Mouse (Mus musculus) ES-E14 (cell line): ENCODE results near the gene Slc4a7. TPM values are rescaled to one million over a fixed set of nuclear protein-coding genes. Genes with fewer than 3 reads are reported as not detected.

Experiments used
- DNase-seq: peaks from one replicate; pipeline ENCODE4 v3.0.0-alpha.2; 2013; ENCODE audit warnings: low read depth, low spot score
- H3K27ac ChIP-seq: 2 replicates; pipeline ENCODE4 v1.5.1; 2012; ENCODE audit warnings: low read depth, mild to moderate bottlenecking, low read length, moderate library complexity, mixed read lengths; ENCODE audit not compliant: poor library complexity, insufficient read depth, severe bottlenecking
- H3K36me3 ChIP-seq: 2 replicates; pipeline ENCODE4 v1.6.1; 2012; ENCODE audit warnings: mild to moderate bottlenecking, low read length, moderate library complexity, mixed read lengths; ENCODE audit not compliant: control insufficient read depth, poor library complexity, insufficient read depth, severe bottlenecking
- H3K4me1 ChIP-seq, 2 experiments: fragments of 150-350 bp in 1 of 2; sonication (generic) in 1 of 2; 2 replicates each; pipeline ENCODE4 v1.6.1; 2012; ENCODE audit warnings: low read length in 2 of 2, mild to moderate bottlenecking in 1 of 2, mixed read lengths in 1 of 2; ENCODE audit not compliant: control insufficient read depth in 2 of 2, insufficient read depth in 2 of 2, poor library complexity in 1 of 2
- H3K4me3 ChIP-seq, 2 experiments: fragments of 150-350 bp in 1 of 2; sonication (generic) in 1 of 2; 2 replicates each; pipeline ENCODE4 v1.5.1; 2012; ENCODE audit warnings: low read length in 2 of 2, low read depth in 1 of 2, mild to moderate bottlenecking in 1 of 2, mixed read lengths in 1 of 2; ENCODE audit not compliant: insufficient read depth in 1 of 2, poor library complexity in 1 of 2, severe bottlenecking in 1 of 2
- H3K9ac ChIP-seq: 2 replicates; pipeline ENCODE4 v1.6.1; 2012; ENCODE audit warnings: low read depth, mild to moderate bottlenecking, low read length, mixed read lengths; ENCODE audit not compliant: poor library complexity, insufficient read depth, severe bottlenecking
- H3K9me3 ChIP-seq: fragments of 150-350 bp; sonication (generic); 2 replicates; pipeline ENCODE4 v1.6.1; 2012; ENCODE audit warnings: low read depth, mild to moderate bottlenecking, low read length; ENCODE audit not compliant: control insufficient read depth, insufficient read depth
- CHD2 ChIP-seq: IDR thresholded peaks from 2 replicates; pipeline ENCODE4 v1.6.1; 2014; ENCODE audit warnings: mild to moderate bottlenecking, low read depth, low read length, inconsistent platforms
- HCFC1 ChIP-seq: IDR thresholded peaks from 2 replicates; pipeline ENCODE4 v1.6.1; 2012; ENCODE audit warnings: low read length, inconsistent platforms, borderline replicate concordance; ENCODE audit not compliant: insufficient read depth
- MAFK ChIP-seq: IDR thresholded peaks from 2 replicates; pipeline ENCODE4 v1.6.1; 2014; ENCODE audit warnings: mild to moderate bottlenecking, low read depth, low read length, inconsistent platforms; ENCODE audit not compliant: insufficient read depth
- ZC3H11A ChIP-seq: IDR thresholded peaks from 2 replicates; pipeline ENCODE4 v1.6.1; 2012; ENCODE audit warnings: low read depth, mild to moderate bottlenecking, inconsistent platforms, low read length, borderline replicate concordance
- ZNF384 ChIP-seq: IDR thresholded peaks from 2 replicates; pipeline ENCODE4 v1.6.1; 2012; ENCODE audit warnings: low read depth, low read length, inconsistent platforms
- in situ Hi-C, 2 experiments: fragments of 600-800 bp; cut with MboI; formaldehyde crosslinking; loops; one replicate each; pipeline ENCODE4 v1.15.1; 2025; ENCODE audit warnings: low sequenced_read_pairs in 2 of 2, inconsistent platforms in 1 of 2; ENCODE audit not compliant: unreplicated experiment in 2 of 2
- total RNA-seq: library from RNA; depleted of rRNA; stranded (reverse); fragments of 300-350 nt; gene quantifications from 2 replicates; pipeline ENCODE4 v1.2.3, GENCODE M21; 2012; rRNA removed

Gene Slc4a7
- total RNA-seq, 1 experiment, result 55.5 TPM

DNA sequence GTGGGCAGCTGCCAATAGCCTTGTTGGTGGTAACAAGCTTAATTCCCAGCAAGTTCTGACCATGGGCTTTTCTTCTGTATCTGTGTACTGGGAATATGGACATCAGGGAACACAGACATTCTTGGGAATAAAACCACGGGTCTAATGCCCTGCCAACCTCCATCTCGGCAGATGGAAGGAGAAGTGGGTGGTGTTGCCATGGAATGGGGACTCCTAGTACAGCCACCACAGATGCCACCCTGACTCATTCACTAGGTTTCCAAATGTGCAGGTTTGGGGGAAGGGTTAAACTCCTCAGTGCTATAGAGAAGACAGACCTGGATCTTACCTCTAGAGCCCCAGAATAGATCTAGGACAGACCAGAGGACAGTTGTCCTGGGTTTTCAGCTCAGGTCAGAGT, 132.2 kb downstream of the Slc4a7 start:
- Histone ChIP-seq H3K9me3 (no peaks in the 10 kb centered on the region), H3K4me3 (no peak overlapping the region), H3K27ac (no peak overlapping the region), H3K9ac (no peak overlapping the region), H3K4me1 (no peaks in the 10 kb centered on the region), H3K36me3 (no peaks in the 10 kb centered on the region)
- DNase-seq, result no peak
- TF ChIP-seq HCFC1 (no peak), ZC3H11A (no peak), ZNF384 (no peak), CHD2 (no peak), MAFK (no peak)
- in situ Hi-C loops, result no loop called here

DNA sequence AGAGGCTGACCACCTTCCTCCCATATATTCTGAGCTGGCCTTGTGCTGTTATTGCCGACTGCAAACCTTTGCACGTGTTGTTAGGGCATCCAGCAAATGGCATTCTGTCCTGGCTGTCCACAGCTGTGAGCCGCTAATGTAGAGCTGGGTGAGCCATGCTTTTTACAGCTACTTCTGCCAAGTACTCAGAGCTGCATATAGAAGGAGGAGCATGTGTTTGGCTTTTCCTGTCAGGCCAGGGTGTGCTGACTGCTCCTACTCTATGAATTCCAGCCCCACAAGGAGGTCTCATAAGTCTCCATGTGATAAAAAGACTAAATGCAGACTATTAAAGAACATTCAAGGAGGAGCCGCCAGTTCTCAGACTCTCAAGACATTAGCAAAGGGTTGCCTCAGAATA, 135.5 kb downstream of the Slc4a7 start:
- no peak for TF ChIP-seq MAFK
- no peak for TF ChIP-seq ZNF384
- TF ChIP-seq CHD2, result no peak
- TF ChIP-seq HCFC1, result no peak
- TF ChIP-seq ZC3H11A, result no peak
- Histone ChIP-seq H3K4me3 (no peak overlapping the region), H3K9me3 (no peaks in the 10 kb centered on the region), H3K4me1 (no peaks in the 10 kb centered on the region), H3K27ac (no peak overlapping the region), H3K36me3 (no peaks in the 10 kb centered on the region), H3K9ac (no peak overlapping the region)
- no peak for DNase-seq
- in situ Hi-C loops, result no loop called here

DNA sequence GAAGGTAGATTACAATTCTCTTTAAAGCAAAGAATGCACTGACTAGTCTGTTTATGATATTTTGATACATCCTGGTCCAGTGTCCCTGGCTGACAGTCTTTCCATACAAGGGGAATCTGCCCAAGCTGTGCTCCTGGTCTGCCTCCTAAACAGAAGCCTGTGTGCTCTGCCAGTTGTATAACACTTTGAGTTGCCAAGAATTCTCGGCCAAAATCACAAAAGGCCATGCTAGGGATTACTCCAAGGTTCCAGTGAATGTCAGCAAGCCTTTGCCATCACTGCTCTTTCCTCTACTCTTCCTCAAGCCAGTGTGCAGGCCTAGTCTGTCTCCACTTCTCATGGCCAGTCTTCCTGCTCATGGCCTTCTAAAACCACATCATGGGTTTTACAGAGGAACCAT, 136.0 kb downstream of the Slc4a7 start:
- H3K27ac ChIP-seq, result no peak overlapping the region
- no peaks in the 10 kb centered on the region for H3K4me1 ChIP-seq
- H3K9me3 ChIP-seq, result no peaks in the 10 kb centered on the region
- in situ Hi-C loops, result no loop called here
- no peak for DNase-seq
- H3K36me3 ChIP-seq, result no peaks in the 10 kb centered on the region
- H3K9ac ChIP-seq, result no peak overlapping the region
- no peak overlapping the region for H3K4me3 ChIP-seq
- no peak for TF ChIP-seq HCFC1
- TF ChIP-seq MAFK, result no peak
- no peak for TF ChIP-seq CHD2
- TF ChIP-seq ZNF384, result no peak
- TF ChIP-seq ZC3H11A, result no peak

DNA sequence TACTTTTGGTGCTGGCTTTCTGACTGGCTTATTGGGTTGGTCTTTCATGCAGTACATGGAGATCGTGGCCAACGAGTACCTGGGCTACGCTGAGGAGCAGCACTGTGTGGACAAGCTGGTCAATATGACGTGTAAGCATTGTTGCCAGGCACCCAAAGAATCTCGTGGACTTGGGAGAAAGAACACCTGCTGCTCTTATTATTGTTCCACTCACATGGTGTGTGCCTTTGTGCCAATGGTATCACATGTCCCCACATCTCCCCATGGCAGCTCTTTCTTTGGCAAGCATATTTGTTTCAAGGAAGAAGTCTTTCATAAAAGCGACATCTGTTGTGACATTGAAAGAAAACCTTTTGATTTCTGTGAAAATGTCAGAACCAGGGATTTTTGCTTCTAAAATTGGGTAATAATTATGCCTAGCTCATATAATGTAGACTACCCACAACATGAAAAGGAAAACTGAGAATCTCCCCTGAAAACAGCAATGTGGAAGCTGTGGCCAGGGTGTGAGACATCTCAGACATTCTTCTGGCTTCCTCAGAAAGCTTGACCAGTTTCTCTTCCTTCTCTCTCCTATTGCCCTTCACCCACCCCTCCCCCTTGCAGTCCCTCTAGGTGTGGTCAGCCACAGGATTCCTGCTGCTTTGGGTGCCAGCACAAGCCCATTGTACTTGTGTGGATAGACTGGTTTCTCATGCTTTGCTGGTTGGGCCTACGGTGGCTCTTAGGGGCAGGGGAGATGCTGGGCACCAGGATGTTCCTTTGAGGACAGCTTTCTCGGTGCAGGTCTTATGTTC, 140.9 kb downstream of the Slc4a7 start:
- no peak overlapping the region; the same call in 1 of the 2 replicates for H3K9ac ChIP-seq
- no peaks in the 10 kb centered on the region for H3K36me3 ChIP-seq
- no peaks in the 10 kb centered on the region for H3K4me1 ChIP-seq
- no peak overlapping the region for H3K27ac ChIP-seq
- no peak for DNase-seq
- no peak overlapping the region for H3K4me3 ChIP-seq
- no peaks in the 10 kb centered on the region for H3K9me3 ChIP-seq
- TF ChIP-seq ZC3H11A, result no peak
- TF ChIP-seq HCFC1, result no peak
- no peak for TF ChIP-seq ZNF384
- no peak for TF ChIP-seq CHD2
- TF ChIP-seq MAFK, result no peak
- in situ Hi-C loops, result no loop called here

Other genes starting within 250 kb of the Slc4a7 start
- 0.42 and 0.67 TPM in 2 replicates for gene Nek10, start 101.1 kb downstream of the Slc4a7 start, total RNA-seq